Mouse (Mus musculus) erythroblast, embryonic 14.5 days (primary cell): Measurements from ENCODE around the gene Gm11239. TPM values are rescaled to one million over a fixed set of nuclear protein-coding genes. Genes with fewer than 3 reads are reported as not detected.
"Not testable (repeated sequence)": the region's sequence is repeated elsewhere in the genome, so short reads cannot be mapped to it uniquely, and the experiment has no call there.

Experiments
- H3K27me3 ChIP-seq: 2 replicates; pipeline ENCODE4 v1.6.1; 2012; ENCODE audit warnings: inconsistent platforms; ENCODE audit not compliant: control insufficient read depth
- H3K36me3 ChIP-seq: 2 replicates; pipeline ENCODE4 v1.6.1; 2012; ENCODE audit warnings: mild to moderate bottlenecking, inconsistent platforms; ENCODE audit not compliant: control insufficient read depth
- H3K4me1 ChIP-seq: 2 replicates; pipeline ENCODE4 v1.6.1; 2012; ENCODE audit warnings: inconsistent platforms; ENCODE audit not compliant: control insufficient read depth
- H3K4me3 ChIP-seq: replicated peaks from 2 replicates; pipeline ENCODE3; 2012; ENCODE audit warnings: moderate library complexity, mild to moderate bottlenecking, inconsistent platforms
- H3K9me3 ChIP-seq: 2 replicates; pipeline ENCODE4 v1.6.1; 2012; ENCODE audit warnings: low read length, inconsistent platforms, mixed read lengths; ENCODE audit not compliant: control insufficient read depth
- GATA1 ChIP-seq: IDR thresholded peaks from 2 replicates; pipeline ENCODE4 v1.6.1; 2012; ENCODE audit warnings: low read length, inconsistent platforms, mixed read lengths
- TAL1 ChIP-seq: IDR thresholded peaks from 3 replicates; pipeline ENCODE4 v1.6.1; 2012; ENCODE audit warnings: low read length, inconsistent platforms, mixed read lengths
- polyA plus RNA-seq: library from polyadenylated mRNA; stranded (reverse); fragments of >175 nt; gene quantifications from 2 replicates; pipeline ENCODE4 v1.2.3, GENCODE M21; 2012

Gene Gm11239
- polyA plus RNA-seq: not detected in 2 replicates

GRCm38 (mm10) chr4:73668054-73668453 is at the start of gene Gm11239:
Gm11239 (plus strand) TSS chr4:73668354.
- not testable (repeated sequence) for H3K36me3 ChIP-seq, H3K9me3 ChIP-seq, H3K4me1 ChIP-seq, H3K4me3 ChIP-seq, H3K27me3 ChIP-seq

DNA sequence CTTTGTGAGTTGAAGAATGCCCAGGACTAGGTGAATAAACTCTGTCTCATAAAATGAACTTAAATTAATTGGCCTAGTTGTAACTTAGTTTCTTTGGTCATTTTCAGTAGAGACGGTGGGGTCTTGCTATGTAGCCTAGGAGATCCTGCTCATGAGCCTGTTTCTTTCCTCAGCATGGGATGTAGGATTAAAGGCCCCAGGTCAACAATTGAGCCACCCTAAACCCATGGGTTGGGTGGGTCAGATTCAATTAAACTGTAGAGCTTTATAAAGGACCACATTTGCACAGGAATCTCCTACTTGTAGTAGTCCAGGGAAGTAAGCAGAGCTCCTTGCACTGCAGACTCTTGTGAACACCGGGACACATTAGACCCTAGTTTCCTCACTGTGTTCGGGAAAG is 45.5 kb upstream of the Gm11239 start, which contains the start of gene Gm11237:
Gene Gm11237 (plus strand): TSS at position 301 of the 400 bp plus-strand sequence.
- not testable (repeated sequence) for H3K9me3 ChIP-seq

DNA sequence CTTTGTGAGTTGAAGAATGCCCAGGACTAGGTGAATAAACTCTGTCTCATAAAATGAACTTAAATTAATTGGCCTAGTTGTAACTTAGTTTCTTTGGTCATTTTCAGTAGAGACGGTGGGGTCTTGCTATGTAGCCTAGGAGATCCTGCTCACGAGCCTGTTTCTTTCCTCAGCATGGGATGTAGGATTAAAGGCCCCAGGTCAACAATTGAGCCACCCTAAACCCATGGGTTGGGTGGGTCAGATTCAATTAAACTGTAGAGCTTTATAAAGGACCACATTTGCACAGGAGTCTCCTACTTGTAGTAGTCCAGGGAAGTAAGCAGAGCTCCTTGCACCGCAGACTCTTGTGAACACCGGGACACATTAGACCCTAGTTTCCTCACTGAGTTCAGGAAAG is 30.3 kb upstream of the Gm11239 start, which contains the start of gene Gm11236:
Gene Gm11236 (plus strand): TSS at position 301 of the 400 bp plus-strand sequence.
- H3K4me3 ChIP-seq, H3K27me3 ChIP-seq, H3K9me3 ChIP-seq, H3K4me1 ChIP-seq, H3K36me3 ChIP-seq: not testable (repeated sequence)

More for the DNA sequence above, 45.5 kb upstream of the Gm11239 start, which contains the start of gene Gm11237:
- H3K4me3 ChIP-seq, H3K27me3 ChIP-seq, H3K4me1 ChIP-seq, H3K36me3 ChIP-seq: not testable (repeated sequence)

GRCm38 (mm10) chr4:73661864-73662263 is 6.3 kb upstream of the Gm11239 start:
- not testable (repeated sequence) for H3K9me3 ChIP-seq, H3K27me3 ChIP-seq, H3K36me3 ChIP-seq, H3K4me1 ChIP-seq, H3K4me3 ChIP-seq

- H3K4me1 ChIP-seq, H3K4me3 ChIP-seq, H3K27me3 ChIP-seq, H3K9me3 ChIP-seq, H3K36me3 ChIP-seq: not testable (repeated sequence)
Observed at GRCm38 (mm10) chr4:73683216-73683615, 15.1 kb downstream of the Gm11239 start, which contains the start of gene Gm428. Gm428 (plus strand) TSS chr4:73683516.

DNA sequence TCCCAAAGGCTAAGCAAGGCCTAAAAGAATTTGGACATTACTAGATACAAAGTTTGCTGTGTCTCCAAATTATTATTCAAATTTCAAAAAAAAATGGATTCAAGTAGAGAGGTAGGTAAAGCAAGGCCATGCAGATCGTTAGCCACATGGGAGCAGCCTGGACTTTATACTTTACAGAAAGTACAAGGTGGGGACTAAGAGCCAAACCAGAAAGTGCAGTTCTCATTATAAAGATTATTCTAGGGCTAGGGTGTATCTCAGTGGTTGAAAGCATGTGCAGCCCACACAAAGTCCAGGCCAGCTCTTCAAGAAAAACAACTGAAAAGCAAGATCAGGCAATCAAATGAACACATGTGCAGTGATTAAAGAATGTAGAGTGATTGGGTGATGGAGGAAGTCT is 50.6 kb downstream of the Gm11239 start:
- TF ChIP-seq GATA1: no peak
- no peak for TF ChIP-seq TAL1

DNA sequence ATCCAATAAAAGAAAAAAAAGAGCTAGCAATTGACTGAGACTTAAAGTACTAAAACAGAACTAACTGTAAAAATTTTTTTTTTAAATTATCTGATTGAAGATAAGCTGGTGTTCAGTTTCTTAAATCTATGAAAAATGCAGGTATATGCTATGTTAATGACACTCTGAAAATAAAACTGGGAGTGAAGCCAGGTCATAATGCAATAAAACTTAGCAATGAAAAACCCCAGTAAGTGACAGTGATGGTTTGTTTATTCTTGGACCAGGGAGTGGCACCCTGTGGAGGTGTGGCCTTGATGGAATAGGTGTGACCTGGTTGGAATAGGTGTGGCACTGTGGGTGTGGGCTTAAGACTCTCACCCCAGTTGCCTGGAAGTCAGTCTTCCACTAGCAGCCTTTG is 51.7 kb downstream of the Gm11239 start:
- no peak for TF ChIP-seq TAL1
- no peak for TF ChIP-seq GATA1
- Histone ChIP-seq H3K4me1 (no peaks in the 10 kb centered on the region), H3K9me3 (peaks cover 4% of the 10 kb centered on the region; the same call in 1 of the 2 replicates), H3K27me3 (no peaks in the 10 kb centered on the region), H3K36me3 (no peaks in the 10 kb centered on the region), H3K4me3 (no peak overlapping the region)

More for the DNA sequence above, 50.6 kb downstream of the Gm11239 start:
- Histone ChIP-seq H3K4me1 (no peaks in the 10 kb centered on the region), H3K9me3 (peaks cover 4% of the 10 kb centered on the region; the same call in 1 of the 2 replicates), H3K4me3 (no peak overlapping the region), H3K27me3 (no peaks in the 10 kb centered on the region), H3K36me3 (no peaks in the 10 kb centered on the region)

Other genes starting within 250 kb of the Gm11239 start
- gene Gm11238, start 60.5 kb upstream of the Gm11239 start, polyA plus RNA-seq: not detected in 2 replicates
- not detected in 2 replicates for gene Gm11237, start 45.4 kb upstream of the Gm11239 start, polyA plus RNA-seq
- gene Gm11236, start 30.2 kb upstream of the Gm11239 start, polyA plus RNA-seq: not detected in 2 replicates
- gene Gm428, start 15.2 kb downstream of the Gm11239 start, polyA plus RNA-seq: not detected in 2 replicates
- gene Rasef, start 122.6 kb downstream of the Gm11239 start, polyA plus RNA-seq: not detected in 2 replicates
- gene Gm11758, start 207.9 kb downstream of the Gm11239 start, polyA plus RNA-seq: not detected in 2 replicates
- gene Gm11757, start 222.8 kb downstream of the Gm11239 start, polyA plus RNA-seq: not detected in 2 replicates
- gene Gm13871, start 237.6 kb downstream of the Gm11239 start, polyA plus RNA-seq: not detected in 2 replicates